In genomic region chr8:77406444-77406843, GRCm38 (mm10) we compare ENCODE assay signal across 23 mouse cellular contexts.
DNase-seq lines count a peak whose midpoint lies in the region; ATAC-seq lines count a peak whose summit lies in the region.
"Had no signal": no experiment of that assay in that cellular context is flagged by ENCODE, and none has a peak within 500 bp of the region (broad histone marks: within the 10 kb centered on the region; RNA-seq: fewer than 3 reads in every experiment).

No protein-coding gene starts in this region.

- WGBS in hindbrain, embryonic 10.5 days: 35% methylated on average over 5 of the region's 5 CpGs
- WGBS in hindbrain, embryonic 16.5 days: 30% methylated on average over 5 of the region's 5 CpGs
- 41% methylated on average over 5 of the region's 5 CpGs for WGBS in neural tube, embryonic 11.5 days
- 28% methylated on average over 5 of the region's 5 CpGs for WGBS in hindbrain, embryonic 12.5 days

- DNase-seq in hindbrain, embryonic 10.5 days (ENCODE audit: low spot score): peak; percentile 43
- peak; percentile 31 for DNase-seq in neural tube, embryonic 11.5 days (ENCODE audit: low spot score)
- no peak for DNase-seq in neural tube, embryonic 10.5 days (ENCODE audit: extremely low spot score, low spot score)
- no peak for DNase-seq in gastrocnemius, adult 18-20 months (ENCODE audit: low spot score)
- DNase-seq: adrenal gland, adult 8-10 months; cerebellum, adult 11-12 months; cerebellum, postnatal 10 days; gastrocnemius, adult 2 months; heart, postnatal 4 days; kidney, adult 2 months; layer of hippocampus, adult 9-11 months; lung, adult 18-20 months; lung, postnatal 10 days had no signal

- H3K27ac ChIP-seq in hindbrain, embryonic 10.5 days: peak overlapping the region; percentile 59
- no peak overlapping the region for H3K27ac ChIP-seq in hindbrain, embryonic 16.5 days (ENCODE audit: low read depth, low read length)
- no peak overlapping the region for H3K27ac ChIP-seq in neural tube, embryonic 11.5 days (ENCODE audit: low read depth, low read length)
- H3K27ac ChIP-seq in hindbrain, embryonic 12.5 days: no peak overlapping the region
- H3K27ac ChIP-seq: gastrocnemius, adult 2 months; heart, embryonic 10.5 days; kidney, postnatal 0 days; limb, embryonic 13.5 days; liver, embryonic 12.5 days; neural tube, embryonic 13.5 days; stomach, postnatal 0 days had no signal

- no peaks in the 10 kb centered on the region for H3K9me3 ChIP-seq in hindbrain, embryonic 10.5 days
- no peaks in the 10 kb centered on the region for H3K9me3 ChIP-seq in hindbrain, embryonic 16.5 days (ENCODE audit: control insufficient read depth, low read length)
- H3K9me3 ChIP-seq in neural tube, embryonic 11.5 days (ENCODE audit: control insufficient read depth, low read length): no peaks in the 10 kb centered on the region
- H3K9me3 ChIP-seq in hindbrain, embryonic 12.5 days (replicated peaks): no peaks in the 10 kb centered on the region
- H3K9me3 ChIP-seq: heart, embryonic 10.5 days; limb, embryonic 13.5 days; liver, embryonic 12.5 days; neural tube, embryonic 13.5 days had no signal

- no peak overlapping the region for H3K4me2 ChIP-seq in hindbrain, embryonic 16.5 days (ENCODE audit: low read length)
- H3K4me2 ChIP-seq in neural tube, embryonic 11.5 days (ENCODE audit: low read depth): no peak overlapping the region
- H3K4me2 ChIP-seq in hindbrain, embryonic 12.5 days (replicated peaks): no peak overlapping the region
- H3K4me2 ChIP-seq: limb, embryonic 13.5 days; liver, embryonic 12.5 days; neural tube, embryonic 13.5 days had no signal

- H3K27me3 ChIP-seq in hindbrain, embryonic 10.5 days (ENCODE audit: insufficient read depth, poor library complexity, severe bottlenecking): no peaks in the 10 kb centered on the region
- no peaks in the 10 kb centered on the region for H3K27me3 ChIP-seq in hindbrain, embryonic 16.5 days (replicated peaks; ENCODE audit: control insufficient read depth, insufficient read depth, low read length)
- no peaks in the 10 kb centered on the region for H3K27me3 ChIP-seq in neural tube, embryonic 11.5 days (ENCODE audit: control insufficient read depth, insufficient read depth, low read length)
- H3K27me3 ChIP-seq in hindbrain, embryonic 12.5 days: no peaks in the 10 kb centered on the region
- H3K27me3 ChIP-seq: limb, embryonic 13.5 days; liver, embryonic 12.5 days; neural tube, embryonic 13.5 days had no signal

- peaks cover 22% of the 10 kb centered on the region for H3K36me3 ChIP-seq in hindbrain, embryonic 10.5 days
- no peaks in the 10 kb centered on the region for H3K36me3 ChIP-seq in hindbrain, embryonic 16.5 days (ENCODE audit: control insufficient read depth, insufficient read depth, low read length)
- H3K36me3 ChIP-seq in neural tube, embryonic 11.5 days (ENCODE audit: control insufficient read depth, insufficient read depth, low read length): no peaks in the 10 kb centered on the region; the same call in 1 of the 2 replicates
- no peaks in the 10 kb centered on the region for H3K36me3 ChIP-seq in hindbrain, embryonic 12.5 days
- H3K36me3 ChIP-seq: neural tube, embryonic 13.5 days had no signal

- no peak overlapping the region for H3K9ac ChIP-seq in hindbrain, embryonic 16.5 days (ENCODE audit: low read depth, low read length)
- H3K9ac ChIP-seq in neural tube, embryonic 11.5 days (ENCODE audit: low read length): no peak overlapping the region
- no peak overlapping the region for H3K9ac ChIP-seq in hindbrain, embryonic 12.5 days
- H3K9ac ChIP-seq: limb, embryonic 13.5 days; liver, embryonic 12.5 days; neural tube, embryonic 13.5 days had no signal

- peaks cover 18% of the 10 kb centered on the region for H3K4me1 ChIP-seq in hindbrain, embryonic 10.5 days (replicated peaks)
- no peaks in the 10 kb centered on the region for H3K4me1 ChIP-seq in hindbrain, embryonic 16.5 days (ENCODE audit: control insufficient read depth, insufficient read depth, low read depth, low read length)
- H3K4me1 ChIP-seq in neural tube, embryonic 11.5 days (ENCODE audit: control insufficient read depth, insufficient read depth, low read length): no peaks in the 10 kb centered on the region
- peaks cover 2% of the 10 kb centered on the region; the same call in 1 of the 2 replicates for H3K4me1 ChIP-seq in hindbrain, embryonic 12.5 days
- H3K4me1 ChIP-seq: heart, embryonic 10.5 days; limb, embryonic 13.5 days; liver, embryonic 12.5 days; neural tube, embryonic 13.5 days had no signal

- no peak for ATAC-seq in hindbrain, embryonic 16.5 days
- peak; percentile 74 for ATAC-seq in neural tube, embryonic 11.5 days (ENCODE audit: insufficient read depth, low FRiP score, low TSS enrichment)
- peak; percentile 57; the same call in 1 of the 2 replicates for ATAC-seq in hindbrain, embryonic 12.5 days (ENCODE audit: low FRiP score)
- ATAC-seq in erythroid progenitor cell, adult 5-6 weeks (replicated peaks; ENCODE audit: low FRiP score, poor library complexity, severe bottlenecking): no peak
- ATAC-seq: activated CD4-positive, CD25-positive, alpha-beta regulatory T cell, adult 4 months; liver, embryonic 12.5 days had no signal

- H3K4me3 ChIP-seq in hindbrain, embryonic 10.5 days: no peak overlapping the region
- no peak overlapping the region for H3K4me3 ChIP-seq in hindbrain, embryonic 16.5 days (ENCODE audit: low read length)
- H3K4me3 ChIP-seq in neural tube, embryonic 11.5 days (ENCODE audit: low read depth, low read length): no peak overlapping the region
- no peak overlapping the region for H3K4me3 ChIP-seq in hindbrain, embryonic 12.5 days
- H3K4me3 ChIP-seq: gastrocnemius, adult 2 months; heart, embryonic 10.5 days; limb, embryonic 13.5 days; liver, embryonic 12.5 days; neural tube, embryonic 13.5 days had no signal

Comparison
In these comparisons a context has a peak if more than half of its experiments do, and no peak if none do; other contexts are left out.
1. DNase-seq: peak in hindbrain, embryonic 10.5 days (single experiment) and neural tube, embryonic 11.5 days (single experiment); none in neural tube, embryonic 10.5 days (single experiment) and gastrocnemius, adult 18-20 months (single experiment).
2. ATAC-seq: peak in neural tube, embryonic 11.5 days (single experiment) and hindbrain, embryonic 12.5 days (single experiment); none in hindbrain, embryonic 16.5 days (single experiment) and erythroid progenitor cell, adult 5-6 weeks (single experiment).